Mouse (Mus musculus): ENCODE data around the gene Abca8b. TPM values are rescaled to one million over a fixed set of nuclear protein-coding genes. Genes with fewer than 3 reads are reported as not detected.

Abca8b gene
- polyA plus RNA-seq, 1 experiment from 2014 or later = 0.72 TPM

Other genes starting within 250 kb of the Abca8b start
- not detected in 2 replicates for gene 1700012B07Rik, start 167.8 kb downstream of the Abca8b start, polyA plus RNA-seq (2014; fragmentation: Nextera tagmentation; extraction: Ambion mirVana)
- gene Abca8a, start 100.1 kb upstream of the Abca8b start, polyA plus RNA-seq (2014; fragmentation: Nextera tagmentation; extraction: Ambion mirVana) = not detected in 2 replicates
- gene Abca9, start 172.4 kb upstream of the Abca8b start, polyA plus RNA-seq (2014; fragmentation: Nextera tagmentation; extraction: Ambion mirVana) = 2.4 and 2.6 TPM in 2 replicates